Comparison of ENCODE assay signal across 16 mouse cellular contexts in genomic region chr12:49386081-49386805, GRCm38 (mm10). TPM values are rescaled to one million over a fixed set of nuclear protein-coding genes. Genes with fewer than 3 reads are reported as not detected.
DNase-seq lines count a peak whose midpoint lies in the region; ATAC-seq and TF ChIP-seq lines count a peak whose summit lies in the region.
"Had no signal": no experiment of that assay in that cellular context is flagged by ENCODE, and none has a peak within 500 bp of the region (broad histone marks: within the 10 kb centered on the region; RNA-seq: fewer than 3 reads in every experiment).

No protein-coding gene starts in this region.

- H3K4me1 ChIP-seq in hindbrain, embryonic 10.5 days (replicated peaks) = peaks cover 32% of the 10 kb centered on the region
- peaks cover 14% of the 10 kb centered on the region for H3K4me1 ChIP-seq in hindbrain, embryonic 13.5 days (replicated peaks)
- H3K4me1 ChIP-seq in embryonic fibroblast, embryonic 13.5 days (ENCODE audit: control insufficient read depth, insufficient read depth, low read length) = no peaks in the 10 kb centered on the region
- H3K4me1 ChIP-seq in hindbrain, embryonic 15.5 days (replicated peaks) = peaks cover 13% of the 10 kb centered on the region
- H3K4me1 ChIP-seq in heart, embryonic 12.5 days (replicated peaks) = peaks cover 16% of the 10 kb centered on the region
- H3K4me1 ChIP-seq: liver, embryonic 15.5 days had no signal

- peak overlapping the region; percentile 52 for H3K4me3 ChIP-seq in hindbrain, embryonic 10.5 days
- no peak overlapping the region for H3K4me3 ChIP-seq in hindbrain, embryonic 13.5 days
- peak overlapping the region; percentile 29 for H3K4me3 ChIP-seq in embryonic fibroblast, embryonic 13.5 days (ENCODE audit: insufficient read depth, low read length)
- H3K4me3 ChIP-seq in hindbrain, embryonic 15.5 days = peak overlapping the region; percentile 6; the same call in 1 of the 2 replicates
- H3K4me3 ChIP-seq in heart, embryonic 12.5 days = no peak overlapping the region
- H3K4me3 ChIP-seq: liver, embryonic 15.5 days had no signal

- no peak for ATAC-seq in hindbrain, embryonic 13.5 days (ENCODE audit: low FRiP score)
- ATAC-seq in hindbrain, embryonic 15.5 days (ENCODE audit: low FRiP score, low read depth) = no peak
- no peak for ATAC-seq in heart, embryonic 12.5 days (ENCODE audit: insufficient number of reproducible peaks, low FRiP score)

- H3K4me2 ChIP-seq in hindbrain, embryonic 13.5 days = no peak overlapping the region
- H3K4me2 ChIP-seq in hindbrain, embryonic 15.5 days = no peak overlapping the region
- H3K4me2 ChIP-seq in heart, embryonic 12.5 days = no peak overlapping the region
- H3K4me2 ChIP-seq: liver, embryonic 15.5 days had no signal

- no peak for TF ChIP-seq POLR2A in embryonic fibroblast, embryonic 13.5 days (IDR thresholded peaks at IDR 0.05; ENCODE audit: low read depth, low read length)

- no peaks in the 10 kb centered on the region for H3K36me3 ChIP-seq in hindbrain, embryonic 10.5 days
- H3K36me3 ChIP-seq in hindbrain, embryonic 13.5 days = no peaks in the 10 kb centered on the region
- H3K36me3 ChIP-seq in hindbrain, embryonic 15.5 days = no peaks in the 10 kb centered on the region
- no peaks in the 10 kb centered on the region for H3K36me3 ChIP-seq in heart, embryonic 12.5 days
- H3K36me3 ChIP-seq: liver, embryonic 15.5 days had no signal

- no peak overlapping the region for H3K27ac ChIP-seq in hindbrain, embryonic 10.5 days
- H3K27ac ChIP-seq in hindbrain, embryonic 13.5 days = no peak overlapping the region
- H3K27ac ChIP-seq in embryonic fibroblast, embryonic 13.5 days (ENCODE audit: insufficient read depth, low read length) = no peak overlapping the region; the same call in 1 of the 2 replicates
- no peak overlapping the region for H3K27ac ChIP-seq in hindbrain, embryonic 15.5 days (replicated peaks)
- H3K27ac ChIP-seq in heart, embryonic 12.5 days (ENCODE audit: poor library complexity, severe bottlenecking) = no peak overlapping the region
- H3K27ac ChIP-seq: liver, embryonic 15.5 days had no signal

- peaks cover 99% of the 10 kb centered on the region for H3K27me3 ChIP-seq in hindbrain, embryonic 10.5 days (ENCODE audit: insufficient read depth, poor library complexity, severe bottlenecking)
- H3K27me3 ChIP-seq in hindbrain, embryonic 13.5 days = peaks cover 78% of the 10 kb centered on the region
- H3K27me3 ChIP-seq in hindbrain, embryonic 15.5 days = peaks cover 61% of the 10 kb centered on the region
- H3K27me3 ChIP-seq in heart, embryonic 12.5 days (replicated peaks) = peaks cover 68% of the 10 kb centered on the region

- intact Hi-C loops in heart, postnatal 25 days (cut with DNase I) = loop anchor here (10.0 kb wide), 1 partner anchor 1539 kb away; no protein-coding TSS in a partner anchor

- no peak overlapping the region for H3K9ac ChIP-seq in hindbrain, embryonic 13.5 days
- no peak overlapping the region for H3K9ac ChIP-seq in hindbrain, embryonic 15.5 days
- H3K9ac ChIP-seq in heart, embryonic 12.5 days = no peak overlapping the region
- H3K9ac ChIP-seq: liver, embryonic 15.5 days had no signal

- WGBS in hindbrain, embryonic 10.5 days = 11% methylated on average over 10 of the region's 10 CpGs
- 11% methylated on average over 10 of the region's 10 CpGs for WGBS in hindbrain, embryonic 13.5 days
- WGBS in hindbrain, embryonic 15.5 days = 10% methylated on average over 10 of the region's 10 CpGs
- 13% methylated on average over 10 of the region's 10 CpGs for WGBS in heart, embryonic 12.5 days

- no peaks in the 10 kb centered on the region for H3K9me3 ChIP-seq in hindbrain, embryonic 10.5 days
- no peaks in the 10 kb centered on the region; the same call in 1 of the 2 replicates for H3K9me3 ChIP-seq in hindbrain, embryonic 13.5 days
- no peaks in the 10 kb centered on the region for H3K9me3 ChIP-seq in hindbrain, embryonic 15.5 days
- peaks cover 7% of the 10 kb centered on the region; the same call in 1 of the 2 replicates for H3K9me3 ChIP-seq in heart, embryonic 12.5 days (replicated peaks)
- H3K9me3 ChIP-seq: liver, embryonic 15.5 days had no signal

- TF ChIP-seq CTCF in embryonic fibroblast, embryonic 13.5 days (IDR thresholded peaks at IDR 0.05; ENCODE audit: borderline replicate concordance, insufficient read depth, low read length) = no peak

- no peak for DNase-seq in hindbrain, embryonic 10.5 days (ENCODE audit: low spot score)
- DNase-seq in NIH3T3 (ENCODE audit: low read depth) = peak; percentile 48
- no peak for DNase-seq in adrenal gland, adult 18-20 months (ENCODE audit: low spot score in 2 of 2)
- DNase-seq in heart, postnatal 25 days (ENCODE audit: low spot score) = no peak
- DNase-seq: adrenal gland, postnatal 14 days; heart, postnatal 10 days; kidney, adult 8-10 months; spleen, adult 18-20 months had no signal

RNA-seq across cellular contexts. Expression of gene Gm43517, which starts 1.3 kb away (rescaled TPM):
- not detected in 2 replicates for polyA plus RNA-seq in hindbrain, embryonic 10.5 days (2016; fragmentation: Nextera tagmentation; extraction: Ambion mirVana)
- not detected in 2 replicates for polyA plus RNA-seq in hindbrain, embryonic 13.5 days (2015; fragmentation: Nextera tagmentation; extraction: Ambion mirVana)
- 0.16 and 0.27 TPM in 2 replicates for polyA plus RNA-seq in embryonic fibroblast, embryonic 13.5 days (2011; ENCODE audit: insufficient read length, low read depth, missing spikeins)
- polyA plus RNA-seq in hindbrain, embryonic 15.5 days (2015; fragmentation: Nextera tagmentation; extraction: Ambion mirVana) = not detected in 2 replicates
- total RNA-seq in adrenal gland, adult 18-20 months (2021) = not detected
- polyA plus RNA-seq in heart, embryonic 12.5 days (2016; fragmentation: Nextera tagmentation; extraction: Ambion mirVana) = not detected in 2 replicates
- total RNA-seq in heart, postnatal 25 days (2021) = not detected
- total RNA-seq: adrenal gland, postnatal 14 days; gastrocnemius, postnatal 4 days; heart, postnatal 10 days; megakaryocyte progenitor cell, adult 5-6 weeks had no signal
- polyA plus RNA-seq: liver, embryonic 15.5 days; neural tube, embryonic 11.5 days had no signal

RNA-seq across cellular contexts. Expression of gene Foxg1, which starts 3.8 kb away (rescaled TPM):
- polyA plus RNA-seq in hindbrain, embryonic 10.5 days (2016; fragmentation: Nextera tagmentation; extraction: Ambion mirVana) = 0.81 and 1.9 TPM in 2 replicates
- polyA plus RNA-seq in hindbrain, embryonic 13.5 days (2015; fragmentation: Nextera tagmentation; extraction: Ambion mirVana) = 0.40 and 0.44 TPM in 2 replicates
- 3.7 and 13.9 TPM in 2 replicates for polyA plus RNA-seq in embryonic fibroblast, embryonic 13.5 days (2011; ENCODE audit: insufficient read length, low read depth, missing spikeins)
- 0.88 TPM in 1 of 2 replicates, not detected in the other for polyA plus RNA-seq in hindbrain, embryonic 15.5 days (2015; fragmentation: Nextera tagmentation; extraction: Ambion mirVana)
- total RNA-seq in adrenal gland, adult 18-20 months (2021) = not detected
- 0.08 TPM in 1 of 2 replicates, not detected in the other for polyA plus RNA-seq in heart, embryonic 12.5 days (2016; fragmentation: Nextera tagmentation; extraction: Ambion mirVana)
- total RNA-seq in heart, postnatal 25 days (2021) = not detected
- total RNA-seq: adrenal gland, postnatal 14 days; gastrocnemius, postnatal 4 days; megakaryocyte progenitor cell, adult 5-6 weeks had no signal

Comparison
In these comparisons a context has a peak if more than half of its experiments do, and no peak if none do; other contexts are left out.
1. H3K4me3 ChIP-seq: peak in hindbrain, embryonic 10.5 days (single experiment), embryonic fibroblast, embryonic 13.5 days (single experiment) and hindbrain, embryonic 15.5 days (single experiment); none in hindbrain, embryonic 13.5 days (single experiment) and heart, embryonic 12.5 days (single experiment).